Mouse (Mus musculus): ENCODE results near the gene Ankle1. TPM values are rescaled to one million over a fixed set of nuclear protein-coding genes. Genes with fewer than 3 reads are reported as not detected.

The Ankle1 gene
- 3.9 and 5.7 TPM in 2 replicates for polyA plus RNA-seq (2011; ENCODE audit: insufficient read length, low read depth, missing spikeins)

DNA sequence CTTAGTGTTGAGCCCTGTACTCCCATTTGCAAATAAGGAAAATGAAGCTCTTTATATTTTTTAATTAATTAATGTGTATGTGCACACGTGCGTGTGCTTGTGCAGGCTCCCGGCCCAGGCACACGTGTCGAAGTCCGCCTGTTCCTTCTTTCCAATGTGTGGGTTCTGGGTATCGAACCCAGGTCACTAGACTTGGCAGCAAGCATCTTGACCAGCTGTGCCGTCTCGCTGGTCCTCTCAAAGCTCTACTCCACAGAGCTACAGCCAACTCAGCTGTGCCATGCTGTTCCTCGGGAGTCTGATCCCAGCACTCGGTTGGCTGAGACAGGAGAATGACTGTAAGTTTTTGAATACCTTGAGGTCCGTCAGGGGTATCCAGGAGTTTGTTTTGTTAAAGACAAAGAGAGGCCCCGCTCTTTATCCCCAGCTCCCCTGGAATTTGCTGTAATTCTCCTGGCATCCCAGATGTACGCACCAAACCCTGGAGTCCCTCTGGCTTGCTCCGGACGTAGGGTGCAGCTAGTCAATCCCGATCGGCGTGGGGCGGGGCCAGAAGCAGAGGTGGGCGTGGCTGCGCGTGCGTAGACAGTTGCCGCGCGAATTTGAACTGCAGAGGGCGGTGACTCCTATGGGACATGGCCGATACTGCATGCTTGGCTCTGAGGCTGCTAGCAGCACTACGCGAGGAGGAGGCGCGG lies at the start of gene Ankle1:
TSS of gene Ankle1 (plus strand) at position 610 of the 698 bp plus-strand sequence.
- TF ChIP-seq POLR2A (IDR thresholded peaks at IDR 0.05; ENCODE audit: low read depth, low read length) (peak; percentile 93), CTCF (IDR thresholded peaks at IDR 0.05; ENCODE audit: borderline replicate concordance, insufficient read depth, low read length) (peak; percentile 23; the same call in 1 of the 2 replicates)
- Histone ChIP-seq H3K4me1 (ENCODE audit: control insufficient read depth, insufficient read depth, low read length) (no peaks in the 10 kb centered on the region), H3K27ac (ENCODE audit: insufficient read depth, low read length) (peak within 1 kb of the TSS; percentile 21; the same call in 1 of the 2 replicates), H3K4me3 (ENCODE audit: insufficient read depth, low read length) (peak within 1 kb of the TSS; percentile 65)

DNA sequence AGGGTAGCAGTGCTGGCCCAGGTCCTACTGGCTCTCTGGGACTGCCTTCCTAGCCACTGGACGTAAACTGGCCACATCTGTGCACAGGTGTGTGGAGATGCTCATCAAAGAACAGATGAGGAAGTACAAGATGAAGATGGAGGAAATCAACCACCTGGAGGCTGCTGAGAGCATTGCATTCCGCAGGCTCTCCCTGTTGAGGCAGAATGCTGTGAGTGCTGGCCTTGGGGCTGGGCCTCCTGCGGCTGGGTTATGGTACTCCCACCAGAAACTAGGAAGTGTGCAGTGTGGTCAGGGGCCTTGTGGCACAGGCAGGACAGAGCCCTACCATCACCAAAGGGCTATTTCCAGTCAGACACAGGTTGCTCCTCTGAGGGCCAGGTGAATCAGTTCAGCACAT lies 47.8 kb upstream of the Ankle1 start:
- no peak for TF ChIP-seq CTCF (IDR thresholded peaks at IDR 0.05; ENCODE audit: borderline replicate concordance, insufficient read depth, low read length)
- no peak for TF ChIP-seq POLR2A (IDR thresholded peaks at IDR 0.05; ENCODE audit: low read depth, low read length)
- Histone ChIP-seq H3K4me3 (ENCODE audit: insufficient read depth, low read length) (no peak overlapping the region), H3K27ac (ENCODE audit: insufficient read depth, low read length) (no peak overlapping the region), H3K4me1 (ENCODE audit: control insufficient read depth, insufficient read depth, low read length) (no peaks in the 10 kb centered on the region)

DNA sequence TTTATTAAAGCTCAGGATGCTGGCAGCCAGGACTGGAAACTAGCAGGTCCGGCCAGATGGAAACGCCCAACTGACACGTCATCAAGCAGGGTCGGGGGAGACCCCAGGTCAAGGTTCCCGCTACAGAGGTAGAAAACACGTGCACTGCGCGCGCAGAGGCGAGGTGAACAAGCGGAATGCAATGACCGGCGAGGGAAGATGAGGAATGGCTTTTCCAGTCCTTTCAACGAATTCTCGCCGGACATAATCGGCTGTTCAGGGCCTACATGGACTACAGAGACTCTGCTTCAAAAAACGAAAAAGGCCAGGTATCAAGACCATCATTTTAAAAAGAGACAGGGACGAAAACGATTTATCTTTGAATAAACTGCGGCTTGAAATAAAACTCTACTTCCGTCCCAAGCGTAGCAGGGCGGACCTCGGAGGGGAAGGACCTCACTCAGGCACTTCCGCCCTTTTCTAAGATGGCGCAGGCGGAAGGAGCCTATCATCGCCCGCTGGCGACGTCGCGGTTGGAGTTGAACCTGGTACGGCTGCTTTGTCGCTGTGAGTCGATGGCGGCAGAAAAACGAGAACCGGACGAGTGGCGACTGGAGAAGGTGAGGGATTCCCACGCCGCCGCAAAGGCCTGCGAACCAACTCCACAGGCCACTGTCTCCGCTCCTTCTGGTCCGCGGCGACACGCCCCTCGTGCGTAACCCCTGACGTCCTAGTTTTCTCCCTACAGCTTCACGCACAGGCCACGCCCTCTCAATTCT lies 38.9 kb upstream of the Ankle1 start, which contains the start of gene Use1:
TSS of gene Use1 (plus strand) at position 78 of the 758 bp plus-strand sequence.
- H3K27ac ChIP-seq (ENCODE audit: insufficient read depth, low read length): peak within 1 kb of the TSS; percentile 91
- peaks cover 8% of the 10 kb centered on the region for H3K4me1 ChIP-seq (ENCODE audit: control insufficient read depth, insufficient read depth, low read length)
- TF ChIP-seq POLR2A (IDR thresholded peaks at IDR 0.05; ENCODE audit: low read depth, low read length): no peak; the same call in none of the 2 replicates
- no peak for TF ChIP-seq CTCF (IDR thresholded peaks at IDR 0.05; ENCODE audit: borderline replicate concordance, insufficient read depth, low read length)
- peak within 1 kb of the TSS; percentile 62 for H3K4me3 ChIP-seq (ENCODE audit: insufficient read depth, low read length)

DNA sequence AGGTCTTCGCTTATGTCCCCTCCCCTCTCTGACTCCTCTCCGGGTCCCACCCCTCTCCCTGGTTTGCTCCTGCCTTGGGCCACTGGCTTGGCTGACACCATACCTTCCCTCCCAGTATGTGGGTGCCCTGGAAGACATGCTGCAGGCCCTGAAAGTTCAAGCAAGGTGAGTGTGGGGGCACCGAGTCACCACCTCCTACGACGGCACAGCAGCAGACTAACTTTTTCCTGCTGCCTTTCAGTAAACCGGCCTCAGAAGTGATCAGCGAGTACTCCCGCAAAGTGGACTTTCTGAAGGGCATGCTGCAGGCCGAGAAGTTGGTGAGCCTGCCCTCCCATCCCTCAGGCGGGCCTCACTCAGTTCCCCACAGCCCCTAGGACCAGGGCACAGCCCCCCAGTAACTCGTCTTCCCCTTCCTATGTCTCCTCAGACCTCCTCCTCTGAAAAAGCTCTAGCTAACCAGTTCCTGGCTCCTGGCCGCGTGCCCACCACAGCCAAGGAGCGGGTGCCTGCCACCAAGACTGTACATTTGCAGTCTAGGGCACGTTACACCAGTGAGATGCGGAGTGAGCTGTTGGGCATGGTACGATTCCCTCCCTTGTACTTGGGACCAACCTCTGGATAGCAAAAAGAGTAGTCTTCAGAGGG lies 38.2 kb upstream of the Ankle1 start:
- peak; percentile 74 for TF ChIP-seq POLR2A (IDR thresholded peaks at IDR 0.05; ENCODE audit: low read depth, low read length)
- no peak for TF ChIP-seq CTCF (IDR thresholded peaks at IDR 0.05; ENCODE audit: borderline replicate concordance, insufficient read depth, low read length)
- Histone ChIP-seq H3K4me1 (ENCODE audit: control insufficient read depth, insufficient read depth, low read length) (peaks cover 8% of the 10 kb centered on the region), H3K27ac (ENCODE audit: insufficient read depth, low read length) (peak overlapping the region; percentile 78), H3K4me3 (ENCODE audit: insufficient read depth, low read length) (peak overlapping the region; percentile 62)

DNA sequence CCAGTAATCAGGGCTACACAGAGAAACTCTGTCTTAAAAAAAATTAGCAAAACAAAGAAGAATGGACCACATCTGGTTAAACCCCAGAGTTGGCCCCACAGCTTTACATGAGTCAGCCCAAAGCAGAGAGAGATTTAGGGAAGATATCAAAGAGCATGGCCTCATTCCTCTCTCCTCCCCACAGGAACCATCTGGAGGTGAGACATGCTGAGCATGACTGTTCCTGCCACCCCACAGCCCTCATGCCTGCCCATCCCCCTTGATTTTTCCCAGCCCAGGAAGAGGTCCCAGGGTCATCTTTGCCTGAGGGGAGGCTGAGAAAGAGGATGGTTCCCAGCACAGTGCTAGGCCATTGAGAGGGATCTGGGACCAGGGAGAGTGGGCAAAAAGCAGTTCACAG lies 37.4 kb upstream of the Ankle1 start:
- TF ChIP-seq CTCF (IDR thresholded peaks at IDR 0.05; ENCODE audit: borderline replicate concordance, insufficient read depth, low read length) (no peak), POLR2A (IDR thresholded peaks at IDR 0.05; ENCODE audit: low read depth, low read length) (peak; percentile 33; the same call in 1 of the 2 replicates)
- Histone ChIP-seq H3K27ac (ENCODE audit: insufficient read depth, low read length) (peak overlapping the region; percentile 78), H3K4me3 (ENCODE audit: insufficient read depth, low read length) (no peak overlapping the region), H3K4me1 (ENCODE audit: control insufficient read depth, insufficient read depth, low read length) (peaks cover 8% of the 10 kb centered on the region)

DNA sequence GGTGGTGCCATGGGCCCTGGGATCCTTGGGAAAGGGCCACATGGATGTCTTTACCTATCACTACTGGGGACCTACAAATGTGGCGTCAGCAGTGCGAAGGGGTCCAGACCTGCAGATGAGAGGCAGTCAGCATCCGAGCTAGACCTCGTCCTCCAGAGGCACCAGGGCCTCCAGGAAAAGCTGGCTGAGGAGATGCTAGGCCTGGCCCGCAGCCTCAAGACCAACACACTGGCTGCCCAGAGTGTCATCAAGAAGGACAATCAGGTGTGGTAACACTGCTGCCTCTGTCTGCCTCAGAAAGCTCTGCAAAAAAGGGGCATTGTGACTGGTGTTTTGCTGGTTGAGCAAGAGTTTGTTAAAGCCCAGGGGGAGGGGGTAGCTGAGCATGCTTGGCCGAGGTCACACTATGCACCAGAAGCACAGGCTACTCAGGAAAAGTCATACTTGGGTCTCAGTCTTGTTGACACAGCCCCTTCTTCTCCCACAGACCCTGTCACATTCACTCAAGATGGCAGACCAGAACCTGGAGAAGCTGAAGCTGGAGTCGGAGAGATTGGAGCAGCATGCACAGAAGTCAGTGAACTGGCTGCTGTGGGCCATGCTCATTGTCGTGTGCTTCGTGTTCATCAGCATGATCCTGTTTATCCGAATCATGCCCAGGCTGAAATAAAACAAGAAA lies 36.6 kb upstream of the Ankle1 start:
- H3K27ac ChIP-seq (ENCODE audit: insufficient read depth, low read length): peak overlapping the region; percentile 57; the same call in 1 of the 2 replicates
- H3K4me3 ChIP-seq (ENCODE audit: insufficient read depth, low read length): no peak overlapping the region
- peaks cover 8% of the 10 kb centered on the region for H3K4me1 ChIP-seq (ENCODE audit: control insufficient read depth, insufficient read depth, low read length)
- TF ChIP-seq POLR2A (IDR thresholded peaks at IDR 0.05; ENCODE audit: low read depth, low read length) (no peak), CTCF (IDR thresholded peaks at IDR 0.05; ENCODE audit: borderline replicate concordance, insufficient read depth, low read length) (no peak)

DNA sequence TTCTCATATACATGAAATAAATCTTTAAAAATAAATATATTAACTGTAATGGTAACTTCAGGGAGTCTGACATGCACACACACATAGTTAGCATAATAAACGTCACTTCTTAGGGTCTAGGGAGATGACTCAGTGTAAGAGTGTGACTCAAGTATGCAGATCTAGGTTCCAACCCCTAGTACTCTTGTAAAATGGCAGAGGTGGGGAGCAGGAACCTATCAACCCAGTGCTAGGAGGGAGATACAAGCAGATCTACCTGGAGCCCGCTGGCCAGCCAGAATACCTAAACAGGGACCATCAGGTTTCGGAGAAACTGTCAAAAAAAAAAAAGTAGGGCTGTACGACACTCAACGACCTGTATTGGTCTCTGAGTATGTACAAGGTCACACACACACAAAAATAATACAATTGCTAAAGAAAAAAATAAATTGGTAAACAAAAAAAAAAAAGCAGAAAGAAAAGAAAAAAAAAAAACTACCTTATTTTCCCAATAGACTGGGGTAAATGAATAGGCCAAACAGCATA lies 35.0 kb upstream of the Ankle1 start:
- TF ChIP-seq POLR2A (IDR thresholded peaks at IDR 0.05; ENCODE audit: low read depth, low read length) (peak; percentile 47; the same call in 1 of the 2 replicates), CTCF (IDR thresholded peaks at IDR 0.05; ENCODE audit: borderline replicate concordance, insufficient read depth, low read length) (no peak)
- peak overlapping the region; percentile 37 for H3K4me3 ChIP-seq (ENCODE audit: insufficient read depth, low read length)
- H3K27ac ChIP-seq (ENCODE audit: insufficient read depth, low read length): 0 out of 2 replicates have a peak overlapping the region, but pooled peaks have one; percentile 36
- H3K4me1 ChIP-seq (ENCODE audit: control insufficient read depth, insufficient read depth, low read length): peaks cover 8% of the 10 kb centered on the region

DNA sequence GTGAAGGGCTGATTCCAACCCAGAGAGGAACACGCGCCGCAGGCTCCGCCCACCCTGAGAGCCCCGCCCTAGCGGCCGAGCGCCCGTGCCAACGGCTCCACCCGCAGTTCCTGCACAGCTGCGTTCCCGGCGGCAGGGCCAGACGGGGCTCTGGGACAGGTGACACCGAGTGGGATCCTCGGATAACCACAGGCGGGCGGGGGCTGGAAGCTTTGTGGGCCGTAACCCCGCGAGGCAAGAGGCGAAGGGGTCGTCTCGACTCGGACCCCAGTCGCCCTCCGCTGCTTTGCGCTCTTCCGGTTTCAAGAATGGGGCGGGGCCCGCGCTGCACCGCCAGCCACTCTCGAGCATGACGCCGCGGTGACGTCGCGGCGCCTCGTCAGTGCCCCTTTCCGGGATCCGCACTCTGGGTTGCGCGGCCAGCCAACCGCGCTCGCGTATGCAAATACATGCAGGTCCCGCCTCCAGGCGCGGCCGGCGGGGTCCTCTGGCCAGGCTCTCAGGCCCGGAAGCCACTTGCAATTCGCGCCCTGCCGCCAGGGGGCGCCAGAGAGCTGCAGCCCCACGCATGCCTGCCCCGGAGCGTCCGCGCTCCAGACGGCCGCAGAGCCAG lies 34.5 kb upstream of the Ankle1 start, which contains the start of gene Ocel1:
TSS of gene Ocel1 (plus strand) at position 63 of the 613 bp plus-strand sequence.
- H3K27ac ChIP-seq (ENCODE audit: insufficient read depth, low read length): peak within 1 kb of the TSS; percentile 75
- peak; percentile 81 for TF ChIP-seq CTCF (IDR thresholded peaks at IDR 0.05; ENCODE audit: borderline replicate concordance, insufficient read depth, low read length)
- peak; percentile 81 for TF ChIP-seq POLR2A (IDR thresholded peaks at IDR 0.05; ENCODE audit: low read depth, low read length)
- peaks cover 8% of the 10 kb centered on the region for H3K4me1 ChIP-seq (ENCODE audit: control insufficient read depth, insufficient read depth, low read length)
- H3K4me3 ChIP-seq (ENCODE audit: insufficient read depth, low read length): peak within 1 kb of the TSS; percentile 70
